Mouse (Mus musculus): ENCODE measurements around the gene Cdc42bpa.

GRCm38 (mm10) chr1:179991660-179992235, 31.5 kb downstream of the Cdc42bpa start:
- no peak for TF ChIP-seq CTCF (conservative IDR thresholded peaks at IDR 0.05; ENCODE audit: low read length)
- TF ChIP-seq POU5F1 (IDR thresholded peaks at IDR 0.05; ENCODE audit: borderline replicate concordance, low read length) = no peak
- no peak for TF ChIP-seq NANOG (IDR thresholded peaks at IDR 0.05; ENCODE audit: borderline replicate concordance, low read length)
